Mouse (Mus musculus) hindbrain, embryonic 14.5 days (tissue): ENCODE measurements around the gene Tcap. TPM values are rescaled to one million over a fixed set of nuclear protein-coding genes. Genes with fewer than 3 reads are reported as not detected.
A peak's percentile ranks its signal among the peaks of the same experiment; 100 is the strongest.
"Not testable (repeated sequence)": the region's sequence is repeated elsewhere in the genome, so short reads cannot be mapped to it uniquely, and the experiment has no call there.

ENCODE experiments used
- ATAC-seq: fragments of 200-750 bp; cut with Nextera tagmentation; 2 replicates; pipeline ENCODE4 v1.8.0; 2017; ENCODE audit warnings: moderate number of reproducible peaks, mild to moderate bottlenecking, moderate TSS enrichment, moderate library complexity; ENCODE audit not compliant: low FRiP score
- DNase-seq: peaks from one replicate; pipeline ENCODE4 v3.0.0-alpha.2; 2015; ENCODE audit warnings: low spot score
- H3K27ac ChIP-seq: fragments of 300-500 bp; sonication (generic); 2 replicates; pipeline ENCODE4 v1.5.1; 2014; ENCODE audit warnings: mild to moderate bottlenecking, moderate library complexity
- H3K27me3 ChIP-seq: fragments of 300-500 bp; sonication (generic); 2 replicates; pipeline ENCODE4 v1.6.1; 2014; ENCODE audit warnings: mild to moderate bottlenecking, low read length, mixed read lengths; ENCODE audit not compliant: control insufficient read depth, insufficient read depth
- H3K36me3 ChIP-seq: fragments of 300-500 bp; sonication (generic); replicated peaks from 2 replicates; pipeline ENCODE4 v1.6.1; 2014; ENCODE audit not compliant: control insufficient read depth, insufficient read depth
- H3K4me1 ChIP-seq: fragments of 300-500 bp; sonication (generic); replicated peaks from 2 replicates; pipeline ENCODE4 v1.6.1; 2014; ENCODE audit warnings: antibody characterized with exemption, low read length, mixed read lengths; ENCODE audit not compliant: control insufficient read depth, insufficient read depth
- H3K4me2 ChIP-seq: fragments of 300-500 bp; sonication (generic); replicated peaks from 2 replicates; pipeline ENCODE4 v1.6.1; 2014; ENCODE audit warnings: mild to moderate bottlenecking, moderate library complexity
- H3K4me3 ChIP-seq: fragments of 300-500 bp; sonication (generic); replicated peaks from 2 replicates; pipeline ENCODE4 v1.5.1; 2014; ENCODE audit warnings: mild to moderate bottlenecking, low read length
- H3K9ac ChIP-seq: fragments of 300-500 bp; sonication (generic); 2 replicates; pipeline ENCODE4 v1.6.1; 2014
- H3K9me3 ChIP-seq: fragments of 300-500 bp; sonication (generic); 2 replicates; pipeline ENCODE4 v1.6.1; 2016; ENCODE audit warnings: low read length; ENCODE audit not compliant: control insufficient read depth
- WGBS: fragments of 180-500 bp; shearing (Covaris S2); extraction: QIAGEN DNeasy Blood & Tissue Kit; methylation state at CpG from one replicate; pipeline ENCODE4 v1.1.7; 2014; 5-methylcytosine and 5-hydroxymethylcytosine counted together
- polyA plus RNA-seq: library from polyadenylated mRNA; unstranded; fragments of >200 nt; fragmentation: Nextera tagmentation; extraction: Ambion mirVana; gene quantifications from 2 replicates; pipeline ENCODE4 v1.2.1, GENCODE M21; 2014

Gene Tcap
- polyA plus RNA-seq, 1 experiment from 2014 or later: not detected

GRCm38 (mm10) chr11:98374266-98374665, 9.3 kb upstream of the Tcap start:
- H3K9ac ChIP-seq: no peak overlapping the region
- peaks cover 49% of the 10 kb centered on the region for H3K36me3 ChIP-seq
- no peaks in the 10 kb centered on the region for H3K27me3 ChIP-seq
- no peak overlapping the region for H3K4me3 ChIP-seq
- 61% methylated on average over 8 of the region's 8 CpGs for WGBS
- no peak for ATAC-seq
- no peak overlapping the region for H3K4me2 ChIP-seq
- H3K4me1 ChIP-seq: peaks cover 13% of the 10 kb centered on the region; the same call in 1 of the 2 replicates
- no peak overlapping the region for H3K27ac ChIP-seq
- no peak for DNase-seq
- no peaks in the 10 kb centered on the region for H3K9me3 ChIP-seq

GRCm38 (mm10) chr11:98376756-98377155, 6.9 kb upstream of the Tcap start:
- DNase-seq (no peak), ATAC-seq (no peak)
- Histone ChIP-seq H3K9ac (no peak overlapping the region), H3K4me3 (no peak overlapping the region), H3K27ac (no peak overlapping the region), H3K4me1 (peaks cover 5% of the 10 kb centered on the region; the same call in 1 of the 2 replicates), H3K4me2 (no peak overlapping the region), H3K27me3 (no peaks in the 10 kb centered on the region), H3K9me3 (no peaks in the 10 kb centered on the region), H3K36me3 (peaks cover 64% of the 10 kb centered on the region)
- WGBS: 79% methylated on average over 5 of the region's 5 CpGs

GRCm38 (mm10) chr11:98377787-98378186, 5.8 kb upstream of the Tcap start:
- 84% methylated on average over 11 of the region's 11 CpGs for WGBS
- no peaks in the 10 kb centered on the region for H3K9me3 ChIP-seq
- ATAC-seq: no peak
- DNase-seq: no peak
- no peaks in the 10 kb centered on the region for H3K4me1 ChIP-seq
- no peaks in the 10 kb centered on the region for H3K27me3 ChIP-seq
- no peak overlapping the region for H3K9ac ChIP-seq
- peaks cover 64% of the 10 kb centered on the region for H3K36me3 ChIP-seq
- no peak overlapping the region for H3K27ac ChIP-seq
- H3K4me3 ChIP-seq: no peak overlapping the region
- H3K4me2 ChIP-seq: no peak overlapping the region

- H3K4me3 ChIP-seq: no peak overlapping the region
- no peaks in the 10 kb centered on the region for H3K9me3 ChIP-seq
- WGBS: 93% methylated on average over 7 of the region's 7 CpGs
- H3K36me3 ChIP-seq: peaks cover 64% of the 10 kb centered on the region
- H3K27me3 ChIP-seq: no peaks in the 10 kb centered on the region
- no peak overlapping the region for H3K9ac ChIP-seq
- no peak for DNase-seq
- ATAC-seq: no peak
- no peaks in the 10 kb centered on the region for H3K4me1 ChIP-seq
- H3K4me2 ChIP-seq: no peak overlapping the region
- no peak overlapping the region for H3K27ac ChIP-seq
Measured at GRCm38 (mm10) chr11:98379379-98379778, 4.2 kb upstream of the Tcap start.

GRCm38 (mm10) chr11:98380106-98380505, 3.5 kb upstream of the Tcap start:
- Histone ChIP-seq H3K4me1 (no peaks in the 10 kb centered on the region), H3K9me3 (no peaks in the 10 kb centered on the region), H3K4me3 (no peak overlapping the region), H3K4me2 (no peak overlapping the region), H3K36me3 (peaks cover 57% of the 10 kb centered on the region), H3K27ac (no peak overlapping the region), H3K27me3 (no peaks in the 10 kb centered on the region), H3K9ac (no peak overlapping the region)
- peak; percentile 59 for DNase-seq
- ATAC-seq: no peak
- WGBS: 81% methylated on average over 6 of the region's 6 CpGs

- DNase-seq (no peak), ATAC-seq (no peak)
- peaks cover 41% of the 10 kb centered on the region for H3K36me3 ChIP-seq
- H3K27ac ChIP-seq: no peak overlapping the region
- H3K27me3 ChIP-seq: 0 out of 2 replicates have a peak, but pooled peaks cover 1% of the 10 kb centered on the region
- H3K4me2 ChIP-seq: no peak overlapping the region
- WGBS: 90% methylated on average over 2 of the region's 2 CpGs
- H3K9me3 ChIP-seq: no peaks in the 10 kb centered on the region
- no peak overlapping the region for H3K9ac ChIP-seq
- no peak overlapping the region for H3K4me3 ChIP-seq
- H3K4me1 ChIP-seq: no peaks in the 10 kb centered on the region
Measured at GRCm38 (mm10) chr11:98381651-98382050, 2.0 kb upstream of the Tcap start.

- ATAC-seq, H3K4me1 ChIP-seq, H3K4me2 ChIP-seq, H3K4me3 ChIP-seq, H3K9ac ChIP-seq, H3K9me3 ChIP-seq, DNase-seq, H3K27me3 ChIP-seq, H3K27ac ChIP-seq: not testable (repeated sequence)
- peaks cover 34% of the 10 kb centered on the region for H3K36me3 ChIP-seq
- WGBS: 51% methylated on average over 2 of the region's 2 CpGs
Measured at GRCm38 (mm10) chr11:98382405-98382804, 1.2 kb upstream of the Tcap start.

GRCm38 (mm10) chr11:98384216-98384615, 605 bp downstream of the Tcap start:
- Histone ChIP-seq H3K4me2 (no peak overlapping the region), H3K9me3 (no peaks in the 10 kb centered on the region), H3K36me3 (peaks cover 16% of the 10 kb centered on the region), H3K4me1 (no peaks in the 10 kb centered on the region), H3K27me3 (peaks cover 21% of the 10 kb centered on the region; the same call in 1 of the 2 replicates), H3K4me3 (no peak overlapping the region), H3K9ac (no peak overlapping the region), H3K27ac (no peak overlapping the region)
- ATAC-seq: no peak
- DNase-seq: no peak
- 75% methylated on average over 20 of the region's 20 CpGs for WGBS

- no peak for ATAC-seq
- H3K9me3 ChIP-seq: no peaks in the 10 kb centered on the region
- no peak overlapping the region for H3K9ac ChIP-seq
- H3K36me3 ChIP-seq: peaks cover 8% of the 10 kb centered on the region
- peaks cover 21% of the 10 kb centered on the region; the same call in 1 of the 2 replicates for H3K27me3 ChIP-seq
- no peak overlapping the region for H3K4me3 ChIP-seq
- H3K4me2 ChIP-seq: no peak overlapping the region
- H3K4me1 ChIP-seq: no peaks in the 10 kb centered on the region
- WGBS: 71% methylated on average over 8 of the region's 8 CpGs
- DNase-seq: no peak
- no peak overlapping the region for H3K27ac ChIP-seq
Measured at GRCm38 (mm10) chr11:98384721-98385637, 1.4 kb downstream of the Tcap start.
